ENCODE assay signal across 12 mouse cellular contexts in the genomic region with DNA sequence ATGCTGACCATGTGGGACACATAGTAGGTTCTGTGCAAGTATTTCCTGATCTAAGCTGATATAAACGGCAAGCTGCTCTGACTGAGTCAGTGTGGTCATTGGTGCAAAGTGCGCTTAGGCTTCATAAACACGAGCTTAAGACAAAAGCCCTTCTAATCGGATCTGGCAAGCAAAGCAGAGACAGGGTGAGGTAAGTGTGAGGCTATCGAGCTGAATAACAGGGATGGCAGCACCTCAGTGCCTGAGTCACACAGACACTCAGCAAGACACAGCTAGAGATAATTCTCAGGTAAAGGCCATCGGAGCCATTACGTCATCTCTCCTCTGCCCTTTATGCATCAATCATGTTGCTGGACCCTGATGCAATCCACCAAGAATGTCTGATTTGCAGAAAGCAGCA.
DNase-seq lines count a peak whose midpoint lies in the region; ATAC-seq and TF ChIP-seq lines count a peak whose summit lies in the region.
"Had no signal": no experiment of that assay in that cellular context is flagged by ENCODE, and none has a peak within 500 bp of the region (broad histone marks: within the 10 kb centered on the region; RNA-seq: fewer than 3 reads in every experiment).

No protein-coding gene starts in this region.

- H3K9me3 ChIP-seq in hindbrain, postnatal 0 days (ENCODE audit: low read length): no peaks in the 10 kb centered on the region
- H3K9me3 ChIP-seq in hindbrain, embryonic 16.5 days (ENCODE audit: control insufficient read depth, low read length): peaks cover 4% of the 10 kb centered on the region

- TF ChIP-seq POLR2A in brain, embryonic 14.5 days (IDR thresholded peaks at IDR 0.05; ENCODE audit: borderline replicate concordance, extremely low read depth, insufficient read depth, insufficient read length, poor library complexity, severe bottlenecking): no peak

- 79% methylated on average over 7 of the region's 7 CpGs for WGBS in hindbrain, postnatal 0 days
- WGBS in hindbrain, embryonic 16.5 days: 79% methylated on average over 7 of the region's 7 CpGs

- ATAC-seq in hindbrain, postnatal 0 days: peak; percentile 59
- ATAC-seq in hindbrain, embryonic 16.5 days: no peak

- H3K27me3 ChIP-seq in hindbrain, postnatal 0 days (ENCODE audit: insufficient read depth, low read length): no peaks in the 10 kb centered on the region
- H3K27me3 ChIP-seq in hindbrain, embryonic 16.5 days (replicated peaks; ENCODE audit: control insufficient read depth, insufficient read depth, low read length): no peaks in the 10 kb centered on the region

- H3K4me1 ChIP-seq in hindbrain, postnatal 0 days (ENCODE audit: insufficient read depth, low read length): no peaks in the 10 kb centered on the region
- no peaks in the 10 kb centered on the region for H3K4me1 ChIP-seq in hindbrain, embryonic 16.5 days (ENCODE audit: control insufficient read depth, insufficient read depth, low read depth, low read length)

- no peak overlapping the region for H3K9ac ChIP-seq in hindbrain, postnatal 0 days (replicated peaks; ENCODE audit: low read length)
- no peak overlapping the region for H3K9ac ChIP-seq in hindbrain, embryonic 16.5 days (ENCODE audit: low read depth, low read length)

- intact Hi-C loops in gastrocnemius, postnatal 36 days (cut with DNase I): no loop called here

- DNase-seq in hindbrain, postnatal 0 days (ENCODE audit: low spot score): no peak
- DNase-seq in NIH3T3 (ENCODE audit: low read depth): peak; percentile 46
- peak; percentile 72 for DNase-seq in brain, embryonic 14.5 days (ENCODE audit: low read depth)
- peak; percentile 39 for DNase-seq in retina, embryonic 14.5 days (ENCODE audit: low spot score)
- DNase-seq in gastrocnemius, postnatal 36 days: no peak
- no peak for DNase-seq in spleen, postnatal 4 days (ENCODE audit: low spot score in 2 of 2)
- DNase-seq: cerebellum, postnatal 36 days; kidney, postnatal 10 days; right cerebral cortex, postnatal 25 days had no signal

- H3K4me2 ChIP-seq in hindbrain, postnatal 0 days (ENCODE audit: low read depth, low read length): no peak overlapping the region
- no peak overlapping the region for H3K4me2 ChIP-seq in hindbrain, embryonic 16.5 days (ENCODE audit: low read length)

- H3K4me3 ChIP-seq in hindbrain, postnatal 0 days (ENCODE audit: low read length): no peak overlapping the region
- H3K4me3 ChIP-seq in hindbrain, embryonic 16.5 days (ENCODE audit: low read length): no peak overlapping the region
- H3K4me3 ChIP-seq: erythroblast, embryonic 14.5 days; myocyte had no signal

- TF ChIP-seq CTCF in hindbrain, postnatal 0 days (IDR thresholded peaks at IDR 0.05; ENCODE audit: low read depth): no peak
- TF ChIP-seq CTCF in brain, embryonic 14.5 days (IDR thresholded peaks at IDR 0.05; ENCODE audit: borderline replicate concordance, extremely low read depth, insufficient read depth, insufficient read length): no peak

- H3K27ac ChIP-seq in hindbrain, postnatal 0 days: no peak overlapping the region
- no peak overlapping the region for H3K27ac ChIP-seq in hindbrain, embryonic 16.5 days (ENCODE audit: low read depth, low read length)

- H3K36me3 ChIP-seq in hindbrain, postnatal 0 days (ENCODE audit: insufficient read depth, low read length): no peaks in the 10 kb centered on the region
- no peaks in the 10 kb centered on the region for H3K36me3 ChIP-seq in hindbrain, embryonic 16.5 days (ENCODE audit: control insufficient read depth, insufficient read depth, low read length)

Comparison
In these comparisons a context has a peak if more than half of its experiments do, and no peak if none do; other contexts are left out.
1. DNase-seq: peak in NIH3T3 (single experiment), brain, embryonic 14.5 days (single experiment) and retina, embryonic 14.5 days (single experiment); none in hindbrain, postnatal 0 days (single experiment), gastrocnemius, postnatal 36 days (0 of 2) and spleen, postnatal 4 days (0 of 2).